Mouse (Mus musculus): ENCODE results near the gene Mslnl. TPM values are rescaled to one million over a fixed set of nuclear protein-coding genes. Genes with fewer than 3 reads are reported as not detected.
A peak's percentile ranks its signal among the peaks of the same experiment; 100 is the strongest.
"Not testable (repeated sequence)": the region's sequence is repeated elsewhere in the genome, so short reads cannot be mapped to it uniquely, and the experiment has no call there.

Gene Mslnl
- total RNA-seq, 2 experiments from 2014 or later: not detected

- DNase-seq (ENCODE audit: low spot score in 2 of 2): no peak
- no peak overlapping the region for H3K4me3 ChIP-seq
- no peak overlapping the region for H3K27ac ChIP-seq
- TF ChIP-seq CTCF (conservative IDR thresholded peaks at IDR 0.05): no peak
Measured at GRCm38 (mm10) chr17:25723470-25723869, 12.4 kb upstream of the Mslnl start.

- Histone ChIP-seq H3K27ac (no peak overlapping the region), H3K4me3 (no peak overlapping the region)
- DNase-seq (ENCODE audit: low spot score in 2 of 2): no peak
- TF ChIP-seq CTCF (conservative IDR thresholded peaks at IDR 0.05): peak; percentile 65
Measured at GRCm38 (mm10) chr17:25723919-25724318, 11.9 kb upstream of the Mslnl start.

GRCm38 (mm10) chr17:25725264-25725663, 10.6 kb upstream of the Mslnl start:
- no peak overlapping the region for H3K27ac ChIP-seq
- no peak for DNase-seq (ENCODE audit: low spot score in 2 of 2)
- TF ChIP-seq CTCF (conservative IDR thresholded peaks at IDR 0.05): no peak

GRCm38 (mm10) chr17:25727265-25728008, 8.4 kb upstream of the Mslnl start, which contains the start of the genes Chtf18 and Rpusd1:
TSS of gene Chtf18 (minus strand) at chr17:25727419.
TSS of gene Rpusd1 (plus strand) at chr17:25727670.
- H3K4me3 ChIP-seq: peak within 1 kb of the TSS; percentile 84
- DNase-seq (ENCODE audit: low spot score in 2 of 2): peak; percentile 97 to 100
- no peak for TF ChIP-seq CTCF (conservative IDR thresholded peaks at IDR 0.05)
- peak within 1 kb of the TSS; percentile 86 for H3K27ac ChIP-seq

More at GRCm38 (mm10) chr17:25725264-25725663, 10.6 kb upstream of the Mslnl start:
- H3K4me3 ChIP-seq: no peak overlapping the region

- Histone ChIP-seq H3K4me3 (peak overlapping the region; percentile 84), H3K27ac (peak overlapping the region; percentile 86)
- TF ChIP-seq CTCF (conservative IDR thresholded peaks at IDR 0.05): no peak
- no peak for DNase-seq (ENCODE audit: low spot score in 2 of 2)
Measured at GRCm38 (mm10) chr17:25728009-25728270, 7.9 kb upstream of the Mslnl start.

GRCm38 (mm10) chr17:25732082-25732481, 3.8 kb upstream of the Mslnl start:
- peak; percentile 82 to 93 for DNase-seq (ENCODE audit: low spot score in 2 of 2)
- peak; percentile 100 for TF ChIP-seq CTCF (conservative IDR thresholded peaks at IDR 0.05)
- Histone ChIP-seq H3K4me3 (no peak overlapping the region), H3K27ac (peak overlapping the region; percentile 37; the same call in 1 of the 2 replicates)

GRCm38 (mm10) chr17:25735246-25735645, 596 bp upstream of the Mslnl start:
- TF ChIP-seq CTCF (conservative IDR thresholded peaks at IDR 0.05): no peak
- DNase-seq (ENCODE audit: low spot score in 2 of 2): no peak
- H3K4me3 ChIP-seq: no peak overlapping the region
- H3K27ac ChIP-seq: no peak overlapping the region

GRCm38 (mm10) chr17:25738861-25739260, 3.0 kb downstream of the Mslnl start:
- Histone ChIP-seq H3K27ac (no peak overlapping the region), H3K4me3 (no peak overlapping the region)
- no peak for DNase-seq (ENCODE audit: low spot score in 2 of 2)
- no peak for TF ChIP-seq CTCF (conservative IDR thresholded peaks at IDR 0.05)

GRCm38 (mm10) chr17:25741471-25741870, 5.6 kb downstream of the Mslnl start:
- not testable (repeated sequence) for H3K27ac ChIP-seq; H3K4me3 ChIP-seq; DNase-seq (ENCODE audit: low spot score in 2 of 2)

GRCm38 (mm10) chr17:25743831-25744230, 8.0 kb downstream of the Mslnl start:
- Histone ChIP-seq H3K27ac (no peak overlapping the region), H3K4me3 (no peak overlapping the region)
- no peak for TF ChIP-seq CTCF (conservative IDR thresholded peaks at IDR 0.05)
- DNase-seq (ENCODE audit: low spot score in 2 of 2): no peak

- no peak for TF ChIP-seq CTCF (conservative IDR thresholded peaks at IDR 0.05)
- DNase-seq (ENCODE audit: low spot score in 2 of 2): no peak
- H3K4me3 ChIP-seq: no peak overlapping the region
- no peak overlapping the region for H3K27ac ChIP-seq
Measured at GRCm38 (mm10) chr17:25744311-25744710, 8.5 kb downstream of the Mslnl start.

- no peak for DNase-seq (ENCODE audit: low spot score in 2 of 2)
- no peak for TF ChIP-seq CTCF (conservative IDR thresholded peaks at IDR 0.05)
- Histone ChIP-seq H3K27ac (no peak overlapping the region), H3K4me3 (no peak overlapping the region)
Measured at GRCm38 (mm10) chr17:25748238-25748637, 12.4 kb downstream of the Mslnl start.

GRCm38 (mm10) chr17:25749314-25749713, 13.5 kb downstream of the Mslnl start:
- Histone ChIP-seq H3K27ac (no peak overlapping the region), H3K4me3 (no peak overlapping the region)
- no peak for DNase-seq (ENCODE audit: low spot score in 2 of 2)
- TF ChIP-seq CTCF (conservative IDR thresholded peaks at IDR 0.05): no peak

GRCm38 (mm10) chr17:25751446-25751845, 15.6 kb downstream of the Mslnl start:
- peak in 1 of 2 experiments; percentile 44 for DNase-seq (ENCODE audit: low spot score in 2 of 2)
- peak overlapping the region; percentile 33 for H3K27ac ChIP-seq
- TF ChIP-seq CTCF (conservative IDR thresholded peaks at IDR 0.05): no peak
- no peak overlapping the region for H3K4me3 ChIP-seq

Measured in layer of hippocampus, adult 2 months (tissue).